Mouse (Mus musculus) heart, postnatal 0 days (tissue): ENCODE results near the gene Gpr45.

Source experiments
- CTCF ChIP-seq: IDR thresholded peaks from 2 replicates; pipeline ENCODE4 v1.5.1; 2016; ENCODE audit warnings: antibody characterized with exemption, control low read depth, low read depth
- EP300 ChIP-seq: IDR thresholded peaks from 2 replicates; pipeline ENCODE4 v1.6.1; 2016; ENCODE audit warnings: antibody characterized with exemption, low read depth

DNA sequence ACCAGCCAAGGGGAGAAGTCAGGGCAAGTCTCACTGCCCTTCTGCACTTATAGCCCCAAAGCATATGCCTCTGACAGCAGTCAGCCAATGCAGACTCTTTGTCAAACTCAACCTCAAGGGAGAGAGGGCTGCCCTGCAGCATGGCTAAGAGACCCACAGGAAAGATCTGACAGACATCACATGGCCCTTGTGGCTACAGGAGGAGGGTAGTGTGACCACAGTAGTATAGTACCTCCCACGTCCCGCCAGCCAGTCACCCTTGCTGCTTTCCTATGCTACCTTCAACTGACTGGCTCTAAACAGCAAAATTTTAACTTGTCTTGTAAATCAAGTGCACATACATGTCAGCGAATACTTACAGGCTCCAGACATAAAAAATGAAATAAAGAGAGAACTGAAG lies 31.4 kb downstream of the Gpr45 start:
- TF ChIP-seq CTCF (no peak), EP300 (no peak)
